Mouse (Mus musculus): Measurements from ENCODE around the gene Depdc1b. TPM values are rescaled to one million over a fixed set of nuclear protein-coding genes. Genes with fewer than 3 reads are reported as not detected.

Depdc1b gene
- polyA plus RNA-seq, 1 experiment from 2014 or later: 12.2 TPM

DNA sequence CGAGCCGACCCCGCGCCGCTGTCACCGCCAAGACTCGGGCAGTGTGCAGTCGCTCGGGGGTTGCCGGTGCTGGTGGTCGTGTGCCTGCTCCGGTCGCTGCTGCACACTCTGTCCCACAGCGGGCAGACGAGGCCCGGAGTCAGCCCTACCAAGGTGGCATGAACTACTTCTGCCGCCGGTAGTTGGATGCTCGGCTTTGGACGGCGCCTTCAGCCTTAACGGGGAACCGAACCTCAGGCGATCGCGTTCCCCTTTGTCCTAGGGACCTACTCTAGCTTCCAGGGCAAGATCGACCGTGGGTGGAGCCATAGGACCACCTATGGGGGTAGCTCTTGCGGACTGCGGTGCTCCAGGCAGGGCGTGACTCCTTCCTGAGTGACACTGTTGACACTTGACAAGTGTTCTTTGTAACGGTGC is 363 bp downstream of the Depdc1b start:
- TF ChIP-seq CTCF (IDR thresholded peaks at IDR 0.05): no peak
- DNase-seq (ENCODE audit: low read depth, low spot score) (no peak), ATAC-seq (peak; percentile 13)
- CTCF ChIA-PET: interaction anchor here (0.6 to 4.0 kb wide), 10 partner anchors 9 to 130 kb away, joined by 3 to 19 read pairs (median 5); partner anchors contain the start of gene Elovl7
- in situ Hi-C loops (cut with MboI; ENCODE audit: low pct_unique_long_range_greater_than_20kb): no loop called here
- POLR2A ChIA-PET: interaction anchor here (1.0 to 1.1 kb wide), 2 partner anchors 24 to 127 kb away, joined by 3 read pairs; no protein-coding TSS in a partner anchor
- no peaks in the 10 kb centered on the region for H3K27me3 ChIP-seq

- CTCF ChIA-PET: interaction anchor here (4.0 kb wide), 1 partner anchor 125 kb away, joined by 19 read pairs; no protein-coding TSS in a partner anchor
- no peak for DNase-seq (ENCODE audit: low read depth, low spot score)
- TF ChIP-seq CTCF (IDR thresholded peaks at IDR 0.05): no peak
- ATAC-seq: no peak
- in situ Hi-C loops (cut with MboI; ENCODE audit: low pct_unique_long_range_greater_than_20kb): no loop called here
- no peaks in the 10 kb centered on the region for H3K27me3 ChIP-seq
- POLR2A ChIA-PET: no interaction called here
These were observed 1.3 kb downstream of the Depdc1b start for GRCm38 (mm10) chr13:108317414-108317813.

DNA sequence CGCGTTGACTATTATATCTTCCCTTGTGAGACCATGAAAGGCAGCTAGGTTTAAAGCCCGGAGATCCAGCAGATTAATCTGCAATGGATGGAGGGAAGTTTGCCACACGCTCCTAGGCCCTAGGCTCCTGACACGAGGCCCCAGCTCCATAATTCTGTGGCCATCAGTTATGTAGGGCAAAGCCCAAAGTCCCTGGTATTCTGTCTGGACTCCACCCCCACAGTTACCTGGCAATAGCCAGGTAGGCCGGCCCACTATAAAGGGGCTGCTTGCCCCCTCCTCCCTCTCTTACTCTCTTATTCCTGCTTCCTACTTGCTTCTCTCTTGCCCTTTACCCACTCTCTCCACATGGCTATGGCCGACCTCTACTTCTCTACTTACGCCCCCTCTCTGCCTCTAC is 2.9 kb downstream of the Depdc1b start:
- in situ Hi-C loops (cut with MboI; ENCODE audit: low pct_unique_long_range_greater_than_20kb): no loop called here

DNA sequence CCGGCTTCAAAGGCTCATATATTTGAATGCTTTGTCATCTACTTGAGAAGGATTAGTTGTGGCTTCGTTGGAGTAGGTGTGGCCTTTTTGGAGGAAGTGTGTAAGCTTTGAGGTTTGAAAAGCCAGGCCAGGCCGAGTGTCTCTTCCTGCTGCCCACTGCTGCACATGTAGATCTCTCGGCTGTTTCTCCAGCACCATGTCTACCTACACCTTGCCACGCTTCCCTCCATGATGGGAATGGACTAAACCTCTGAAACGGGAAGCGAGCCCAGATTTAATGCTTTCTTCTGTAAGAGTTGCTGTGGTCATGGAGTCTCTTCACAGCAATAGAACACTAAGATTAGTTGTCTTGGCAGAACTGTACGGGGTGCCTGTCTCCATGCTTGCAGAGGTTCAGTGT is 4.1 kb downstream of the Depdc1b start:
- POLR2A ChIA-PET: interaction anchor here (0.6 kb wide), 1 partner anchor 124 kb away, joined by 3 read pairs; no protein-coding TSS in a partner anchor
- no peak for ATAC-seq
- no peak for TF ChIP-seq CTCF (IDR thresholded peaks at IDR 0.05)
- DNase-seq (ENCODE audit: low read depth, low spot score): no peak
- in situ Hi-C loops (cut with MboI; ENCODE audit: low pct_unique_long_range_greater_than_20kb): no loop called here
- no peaks in the 10 kb centered on the region for H3K27me3 ChIP-seq
- CTCF ChIA-PET: interaction anchor here (1.5 kb wide), 1 partner anchor 106 kb away, joined by 7 read pairs; the partner anchor contains the start of gene Elovl7

More for the DNA sequence above, 2.9 kb downstream of the Depdc1b start:
- ChIA-PET CTCF (interaction anchor here (1.4 kb wide), 1 partner anchor 11 kb away, joined by 4 read pairs; no protein-coding TSS in a partner anchor), POLR2A (no interaction called here)
- no peak for TF ChIP-seq CTCF (IDR thresholded peaks at IDR 0.05)
- no peaks in the 10 kb centered on the region for H3K27me3 ChIP-seq
- no peak for ATAC-seq
- DNase-seq (ENCODE audit: low read depth, low spot score): no peak

DNA sequence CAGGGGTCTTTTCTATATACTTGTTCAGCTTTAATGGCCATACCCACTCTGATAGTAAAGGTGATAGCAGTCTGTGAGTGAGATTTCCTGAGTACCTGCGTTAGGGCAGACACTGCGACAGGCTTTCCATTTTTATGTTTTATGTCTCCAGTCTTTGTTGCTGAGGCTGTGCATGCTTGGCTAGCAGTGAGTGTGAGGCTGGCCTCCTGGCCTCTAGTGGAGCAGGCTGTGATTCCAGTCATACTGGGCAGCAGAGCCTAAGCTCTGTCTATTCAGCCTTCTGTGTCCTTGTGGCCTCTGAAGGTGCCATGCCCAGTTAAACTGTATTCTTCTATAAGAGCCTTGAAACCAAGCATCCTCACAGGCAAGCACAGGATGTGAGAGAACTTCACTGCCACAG is 6.3 kb downstream of the Depdc1b start:
- CTCF ChIA-PET: interaction anchor here (1.0 to 2.1 kb wide), 2 partner anchors 108 to 131 kb away, joined by 3 to 10 read pairs; no protein-coding TSS in a partner anchor
- no peak for TF ChIP-seq CTCF (IDR thresholded peaks at IDR 0.05)
- POLR2A ChIA-PET: no interaction called here
- in situ Hi-C loops (cut with MboI; ENCODE audit: low pct_unique_long_range_greater_than_20kb): no loop called here
- DNase-seq (ENCODE audit: low read depth, low spot score): no peak
- no peaks in the 10 kb centered on the region for H3K27me3 ChIP-seq
- ATAC-seq: no peak

- in situ Hi-C loops (cut with MboI; ENCODE audit: low pct_unique_long_range_greater_than_20kb): no loop called here
- no peaks in the 10 kb centered on the region for H3K27me3 ChIP-seq
- CTCF ChIA-PET: interaction anchor here (2.1 kb wide), 1 partner anchor 132 kb away, joined by 10 read pairs; no protein-coding TSS in a partner anchor
- DNase-seq (ENCODE audit: low read depth, low spot score) (no peak), ATAC-seq (no peak)
- TF ChIP-seq CTCF (IDR thresholded peaks at IDR 0.05): no peak
- POLR2A ChIA-PET: interaction anchor here (1.4 to 1.7 kb wide), 2 partner anchors 60 to 106 kb away, joined by 3 to 5 read pairs; no protein-coding TSS in a partner anchor
These were observed 7.2 kb downstream of the Depdc1b start for GRCm38 (mm10) chr13:108323317-108323716.

GRCm38 (mm10) chr13:108323866-108324829 is 8.0 kb downstream of the Depdc1b start:
- DNase-seq (ENCODE audit: low read depth, low spot score): no peak
- CTCF ChIA-PET: interaction anchor here (1.4 to 4.3 kb wide), 3 partner anchors 124 to 137 kb away, joined by 4 to 26 read pairs (median 4); no protein-coding TSS in a partner anchor
- no peak for TF ChIP-seq CTCF (IDR thresholded peaks at IDR 0.05)
- no peaks in the 10 kb centered on the region for H3K27me3 ChIP-seq
- POLR2A ChIA-PET: interaction anchor here (1.3 to 1.7 kb wide), 3 partner anchors 61 to 107 kb away, joined by 3 to 5 read pairs (median 3); no protein-coding TSS in a partner anchor
- in situ Hi-C loops (cut with MboI; ENCODE audit: low pct_unique_long_range_greater_than_20kb): no loop called here
- peak; percentile 84 for ATAC-seq

DNA sequence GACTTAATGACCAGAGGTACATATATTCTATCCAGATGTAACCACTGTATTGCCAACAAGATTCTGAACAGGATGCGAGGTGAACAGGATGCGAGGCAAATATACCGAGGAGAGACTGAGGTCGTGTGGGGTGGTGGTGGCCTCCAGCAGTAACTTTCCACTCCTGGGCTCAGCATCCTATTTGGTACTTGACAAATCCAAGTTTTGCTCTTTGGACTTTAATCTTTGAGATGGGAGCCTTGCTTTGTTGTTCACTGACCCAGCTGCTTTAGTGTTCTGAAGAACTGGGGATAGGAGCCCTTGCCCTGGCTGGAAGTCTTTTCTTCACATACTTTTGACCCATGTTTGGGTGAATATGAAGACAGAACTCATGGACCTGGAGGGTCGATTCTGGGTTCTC is 9.7 kb downstream of the Depdc1b start:
- TF ChIP-seq CTCF (IDR thresholded peaks at IDR 0.05): no peak
- POLR2A ChIA-PET: no interaction called here
- ATAC-seq: no peak
- in situ Hi-C loops (cut with MboI; ENCODE audit: low pct_unique_long_range_greater_than_20kb): loop anchor here (25.0 kb wide), 1 partner anchor 1211 kb away; no protein-coding TSS in a partner anchor
- H3K27me3 ChIP-seq: no peaks in the 10 kb centered on the region
- CTCF ChIA-PET: interaction anchor here (1.2 to 4.3 kb wide), 4 partner anchors 10 to 139 kb away, joined by 4 to 26 read pairs (median 4); partner anchors contain the start of gene Depdc1b
- DNase-seq (ENCODE audit: low read depth, low spot score): no peak

GRCm38 (mm10) chr13:108326351-108326750 is 10.2 kb downstream of the Depdc1b start:
- DNase-seq (ENCODE audit: low read depth, low spot score) (no peak), ATAC-seq (no peak)
- CTCF ChIA-PET: interaction anchor here (0.9 to 4.3 kb wide), 4 partner anchors 10 to 134 kb away, joined by 3 to 26 read pairs (median 4); partner anchors contain the start of genes Depdc1b and Elovl7
- no peak for TF ChIP-seq CTCF (IDR thresholded peaks at IDR 0.05)
- in situ Hi-C loops (cut with MboI; ENCODE audit: low pct_unique_long_range_greater_than_20kb): loop anchor here (25.0 kb wide), 1 partner anchor 1211 kb away; no protein-coding TSS in a partner anchor
- POLR2A ChIA-PET: interaction anchor here (0.6 kb wide), 2 partner anchors 13 to 843 kb away, joined by 4 to 5 read pairs; no protein-coding TSS in a partner anchor
- no peaks in the 10 kb centered on the region for H3K27me3 ChIP-seq

GRCm38 (mm10) chr13:108327047-108327446 is 10.9 kb downstream of the Depdc1b start:
- in situ Hi-C loops (cut with MboI; ENCODE audit: low pct_unique_long_range_greater_than_20kb): loop anchor here (25.0 kb wide), 1 partner anchor 1210 kb away; no protein-coding TSS in a partner anchor
- no peak for ATAC-seq
- TF ChIP-seq CTCF (IDR thresholded peaks at IDR 0.05): no peak
- no peak for DNase-seq (ENCODE audit: low read depth, low spot score)
- H3K27me3 ChIP-seq: no peaks in the 10 kb centered on the region
- CTCF ChIA-PET: interaction anchor here (0.9 to 4.3 kb wide), 4 partner anchors 11 to 135 kb away, joined by 3 to 26 read pairs (median 4); partner anchors contain the start of genes Depdc1b and Elovl7
- POLR2A ChIA-PET: no interaction called here

Measured in Patski (cell line).